Mouse (Mus musculus) embryonic facial prominence, embryonic 14.5 days (tissue): Measurements from ENCODE around the gene Acss1. TPM values are rescaled to one million over a fixed set of nuclear protein-coding genes. Genes with fewer than 3 reads are reported as not detected.

Experiments used
- ATAC-seq: fragments of 200-750 bp; cut with Nextera tagmentation; 2 replicates; pipeline ENCODE4 v1.8.0; 2017; ENCODE audit warnings: low read depth, moderate number of reproducible peaks, moderate TSS enrichment
- DNase-seq: peaks from one replicate; pipeline ENCODE4 v3.0.0-alpha.2; 2015; ENCODE audit warnings: low spot score
- H3K27ac ChIP-seq: fragments of 300-500 bp; sonication (generic); replicated peaks from 2 replicates; pipeline ENCODE4 v1.5.1; 2014; ENCODE audit warnings: low read depth, mild to moderate bottlenecking, low read length, moderate library complexity
- H3K27me3 ChIP-seq: fragments of 300-500 bp; sonication (generic); replicated peaks from 2 replicates; pipeline ENCODE4 v1.6.1; 2014; ENCODE audit warnings: low read length; ENCODE audit not compliant: control insufficient read depth, insufficient read depth
- H3K36me3 ChIP-seq: fragments of 300-500 bp; sonication (generic); 2 replicates; pipeline ENCODE4 v1.6.1; 2014; ENCODE audit warnings: low read length, mixed read lengths; ENCODE audit not compliant: control insufficient read depth, insufficient read depth
- H3K4me1 ChIP-seq: fragments of 300-500 bp; sonication (generic); 2 replicates; pipeline ENCODE4 v1.6.1; 2014; ENCODE audit warnings: antibody characterized with exemption, low read length; ENCODE audit not compliant: control insufficient read depth, insufficient read depth
- H3K4me2 ChIP-seq: fragments of 300-500 bp; sonication (generic); 2 replicates; pipeline ENCODE4 v1.6.1; 2014; ENCODE audit warnings: low read depth, mild to moderate bottlenecking, low read length, moderate library complexity, mixed read lengths
- H3K4me3 ChIP-seq: fragments of 300-500 bp; sonication (generic); 2 replicates; pipeline ENCODE4 v1.5.1; 2014; ENCODE audit warnings: low read depth, mild to moderate bottlenecking, low read length
- H3K9ac ChIP-seq: fragments of 300-500 bp; sonication (generic); 2 replicates; pipeline ENCODE4 v1.6.1; 2014; ENCODE audit warnings: low read depth, mild to moderate bottlenecking, low read length, moderate library complexity, mixed read lengths
- H3K9me3 ChIP-seq: fragments of 300-500 bp; sonication (generic); 2 replicates; pipeline ENCODE4 v1.6.1; 2016; ENCODE audit warnings: low read length; ENCODE audit not compliant: control insufficient read depth
- WGBS: fragments of 180-500 bp; shearing (Covaris S2); extraction: QIAGEN DNeasy Blood & Tissue Kit; methylation state at CpG from one replicate; pipeline ENCODE4 v1.1.7; 2014; 5-methylcytosine and 5-hydroxymethylcytosine counted together
- polyA plus RNA-seq: library from polyadenylated mRNA; unstranded; fragments of >200 nt; fragmentation: Nextera tagmentation; extraction: Ambion mirVana; gene quantifications from 2 replicates; pipeline ENCODE4 v1.2.1, GENCODE M21; 2014

The Acss1 gene
- polyA plus RNA-seq, 1 experiment from 2014 or later: 7.8 TPM

- no peaks in the 10 kb centered on the region for H3K36me3 ChIP-seq
- H3K27ac ChIP-seq: no peak overlapping the region
- no peaks in the 10 kb centered on the region for H3K9me3 ChIP-seq
- WGBS: 45% methylated on average over 2 of the region's 2 CpGs
- H3K4me1 ChIP-seq: no peaks in the 10 kb centered on the region
- H3K27me3 ChIP-seq: no peaks in the 10 kb centered on the region
- no peak overlapping the region for H3K4me3 ChIP-seq
- no peak for DNase-seq
- no peak for ATAC-seq
- H3K4me2 ChIP-seq: no peak overlapping the region
- H3K9ac ChIP-seq: no peak overlapping the region
Observed at GRCm38 (mm10) chr2:150638370-150638733, 29.9 kb downstream of the Acss1 start.

GRCm38 (mm10) chr2:150637702-150638369 is 30.5 kb downstream of the Acss1 start:
- no peak overlapping the region for H3K4me3 ChIP-seq
- H3K9me3 ChIP-seq: no peaks in the 10 kb centered on the region
- no peak overlapping the region for H3K27ac ChIP-seq
- 67% methylated on average over 6 of the region's 6 CpGs for WGBS
- H3K4me1 ChIP-seq: no peaks in the 10 kb centered on the region
- ATAC-seq: no peak
- H3K4me2 ChIP-seq: no peak overlapping the region
- no peaks in the 10 kb centered on the region for H3K36me3 ChIP-seq
- no peak overlapping the region for H3K9ac ChIP-seq
- no peak for DNase-seq
- H3K27me3 ChIP-seq: no peaks in the 10 kb centered on the region

- Histone ChIP-seq H3K9me3 (no peaks in the 10 kb centered on the region), H3K36me3 (no peaks in the 10 kb centered on the region), H3K4me2 (no peak overlapping the region), H3K4me1 (no peaks in the 10 kb centered on the region), H3K27ac (no peak overlapping the region), H3K4me3 (no peak overlapping the region), H3K27me3 (no peaks in the 10 kb centered on the region), H3K9ac (no peak overlapping the region)
- ATAC-seq (no peak), DNase-seq (no peak)
- WGBS: 71% methylated on average over 3 of the region's 3 CpGs
Observed at GRCm38 (mm10) chr2:150635877-150636446, 32.3 kb downstream of the Acss1 start.

- no peak overlapping the region for H3K4me2 ChIP-seq
- 87% methylated on average over 4 of the region's 4 CpGs for WGBS
- ATAC-seq (no peak), DNase-seq (no peak)
- no peak overlapping the region for H3K9ac ChIP-seq
- no peaks in the 10 kb centered on the region for H3K4me1 ChIP-seq
- H3K27ac ChIP-seq: no peak overlapping the region
- no peaks in the 10 kb centered on the region for H3K27me3 ChIP-seq
- H3K9me3 ChIP-seq: no peaks in the 10 kb centered on the region
- H3K4me3 ChIP-seq: no peak overlapping the region
- H3K36me3 ChIP-seq: no peaks in the 10 kb centered on the region
Observed at GRCm38 (mm10) chr2:150629255-150629654, 39.0 kb downstream of the Acss1 start.

DNA sequence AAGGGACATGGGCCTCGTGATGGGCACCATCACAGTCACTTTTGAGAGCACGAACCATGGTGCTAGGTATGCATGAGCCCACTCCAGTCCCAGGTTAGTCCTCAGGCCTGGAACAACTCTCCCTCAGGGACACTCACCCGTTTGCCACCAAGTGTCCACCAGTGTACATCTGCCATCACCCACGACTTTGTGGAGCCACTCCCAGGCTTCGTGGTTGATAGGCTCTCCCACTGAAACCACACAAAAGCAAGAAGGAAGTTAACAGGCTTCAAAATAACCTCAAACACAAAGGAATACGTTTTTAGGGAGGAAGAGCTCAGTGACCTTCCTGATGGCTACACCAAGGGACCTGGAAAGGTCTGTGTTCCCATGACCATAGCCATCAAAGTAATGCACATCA is 41.2 kb downstream of the Acss1 start:
- 61% methylated on average over 6 of the region's 6 CpGs for WGBS
- H3K9ac ChIP-seq: no peak overlapping the region
- no peaks in the 10 kb centered on the region for H3K27me3 ChIP-seq
- H3K4me2 ChIP-seq: no peak overlapping the region
- H3K4me1 ChIP-seq: no peaks in the 10 kb centered on the region
- ATAC-seq (no peak), DNase-seq (no peak)
- no peaks in the 10 kb centered on the region for H3K36me3 ChIP-seq
- no peak overlapping the region for H3K4me3 ChIP-seq
- H3K9me3 ChIP-seq: no peaks in the 10 kb centered on the region
- H3K27ac ChIP-seq: no peak overlapping the region

DNA sequence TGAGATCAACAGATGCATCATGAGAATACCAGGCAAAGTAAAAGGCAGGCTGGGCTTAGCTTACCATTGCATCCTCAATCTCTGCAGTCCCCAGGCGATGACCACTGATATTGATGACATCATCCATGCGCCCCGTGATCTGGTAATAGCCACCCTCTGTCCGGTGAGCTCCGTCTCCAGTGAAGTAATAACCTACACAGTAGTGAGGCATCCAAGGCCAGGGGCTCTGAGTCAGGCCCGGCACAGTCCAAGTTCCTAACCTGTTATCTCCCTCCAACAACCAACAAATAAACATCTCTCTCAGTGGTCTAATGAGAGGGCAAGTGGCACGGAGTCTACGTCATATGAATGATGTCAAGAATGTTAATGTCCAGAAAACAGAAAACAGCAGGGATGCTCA is 43.4 kb downstream of the Acss1 start:
- Histone ChIP-seq H3K27me3 (no peaks in the 10 kb centered on the region), H3K9ac (no peak overlapping the region), H3K4me2 (no peak overlapping the region), H3K27ac (no peak overlapping the region), H3K4me1 (no peaks in the 10 kb centered on the region), H3K9me3 (no peaks in the 10 kb centered on the region), H3K4me3 (no peak overlapping the region), H3K36me3 (no peaks in the 10 kb centered on the region)
- ATAC-seq: no peak
- 94% methylated on average over 8 of the region's 8 CpGs for WGBS
- DNase-seq: no peak

- H3K27ac ChIP-seq: no peak overlapping the region
- DNase-seq (no peak), ATAC-seq (no peak)
- no peak overlapping the region for H3K4me3 ChIP-seq
- H3K9me3 ChIP-seq: no peaks in the 10 kb centered on the region
- WGBS: 87% methylated on average over 3 of the region's 3 CpGs
- no peaks in the 10 kb centered on the region for H3K4me1 ChIP-seq
- H3K36me3 ChIP-seq: no peaks in the 10 kb centered on the region
- no peaks in the 10 kb centered on the region for H3K27me3 ChIP-seq
- H3K4me2 ChIP-seq: no peak overlapping the region
- H3K9ac ChIP-seq: no peak overlapping the region
Observed at GRCm38 (mm10) chr2:150623957-150624356, 44.3 kb downstream of the Acss1 start.

- DNase-seq (no peak), ATAC-seq (no peak)
- Histone ChIP-seq H3K27me3 (no peaks in the 10 kb centered on the region), H3K4me2 (no peak overlapping the region), H3K4me3 (no peak overlapping the region), H3K9ac (no peak overlapping the region), H3K27ac (no peak overlapping the region), H3K36me3 (no peaks in the 10 kb centered on the region), H3K9me3 (no peaks in the 10 kb centered on the region), H3K4me1 (no peaks in the 10 kb centered on the region)
- WGBS: 68% methylated on average over 3 of the region's 3 CpGs
Observed at GRCm38 (mm10) chr2:150621698-150622097, 46.6 kb downstream of the Acss1 start.

GRCm38 (mm10) chr2:150610097-150610496 is 58.2 kb downstream of the Acss1 start:
- Histone ChIP-seq H3K9me3 (no peaks in the 10 kb centered on the region), H3K27ac (no peak overlapping the region), H3K4me1 (no peaks in the 10 kb centered on the region; the same call in 1 of the 2 replicates), H3K9ac (no peak overlapping the region), H3K4me2 (no peak overlapping the region), H3K36me3 (no peaks in the 10 kb centered on the region), H3K4me3 (no peak overlapping the region), H3K27me3 (no peaks in the 10 kb centered on the region)
- 77% methylated on average over 3 of the region's 3 CpGs for WGBS
- DNase-seq (no peak), ATAC-seq (no peak)
